Mouse (Mus musculus) limb, embryonic 15.5 days (tissue): ENCODE measurements around the gene Lrriq1. TPM values are rescaled to one million over a fixed set of nuclear protein-coding genes. Genes with fewer than 3 reads are reported as not detected.
A peak's percentile ranks its signal among the peaks of the same experiment; 100 is the strongest.

Experiments used
- ATAC-seq: fragments of 200-750 bp; cut with Nextera tagmentation; 2 replicates; pipeline ENCODE4 v1.8.0; 2017; ENCODE audit warnings: low read depth, moderate TSS enrichment; ENCODE audit not compliant: insufficient number of reproducible peaks, low FRiP score, low TSS enrichment
- H3K27ac ChIP-seq: fragments of 300-500 bp; sonication (generic); 2 replicates; pipeline ENCODE4 v1.5.1; 2015; ENCODE audit warnings: moderate library complexity, mild to moderate bottlenecking, inconsistent platforms
- H3K27me3 ChIP-seq: fragments of 300-500 bp; sonication (generic); 2 replicates; pipeline ENCODE4 v1.6.1; 2015; ENCODE audit warnings: inconsistent platforms
- H3K36me3 ChIP-seq: fragments of 300-500 bp; sonication (generic); 2 replicates; pipeline ENCODE4 v1.6.1; 2015; ENCODE audit warnings: inconsistent platforms
- H3K4me1 ChIP-seq: fragments of 300-500 bp; sonication (generic); 2 replicates; pipeline ENCODE4 v1.6.1; 2015; ENCODE audit warnings: inconsistent platforms
- H3K4me2 ChIP-seq: fragments of 300-500 bp; sonication (generic); 2 replicates; pipeline ENCODE4 v1.6.1; 2015; ENCODE audit warnings: mild to moderate bottlenecking, inconsistent platforms
- H3K4me3 ChIP-seq: fragments of 300-500 bp; sonication (generic); 2 replicates; pipeline ENCODE4 v1.5.1; 2015; ENCODE audit warnings: mild to moderate bottlenecking, inconsistent platforms
- H3K9ac ChIP-seq: fragments of 300-500 bp; sonication (generic); 2 replicates; pipeline ENCODE4 v1.6.1; 2015; ENCODE audit warnings: inconsistent platforms
- H3K9me3 ChIP-seq: fragments of 300-500 bp; sonication (generic); 2 replicates; pipeline ENCODE4 v1.6.1; 2016; ENCODE audit warnings: inconsistent platforms
- WGBS: fragments of 180-500 bp; shearing (Covaris S2); methylation state at CpG from one replicate; pipeline ENCODE4 v1.1.7; 2015; 5-methylcytosine and 5-hydroxymethylcytosine counted together
- polyA plus RNA-seq: library from polyadenylated mRNA; unstranded; fragments of >200 nt; fragmentation: Nextera tagmentation; extraction: Ambion mirVana; gene quantifications from 2 replicates; pipeline ENCODE4 v1.2.1, GENCODE M21; 2015

Lrriq1 gene
- polyA plus RNA-seq, 1 experiment from 2014 or later, result 0.18 TPM

DNA sequence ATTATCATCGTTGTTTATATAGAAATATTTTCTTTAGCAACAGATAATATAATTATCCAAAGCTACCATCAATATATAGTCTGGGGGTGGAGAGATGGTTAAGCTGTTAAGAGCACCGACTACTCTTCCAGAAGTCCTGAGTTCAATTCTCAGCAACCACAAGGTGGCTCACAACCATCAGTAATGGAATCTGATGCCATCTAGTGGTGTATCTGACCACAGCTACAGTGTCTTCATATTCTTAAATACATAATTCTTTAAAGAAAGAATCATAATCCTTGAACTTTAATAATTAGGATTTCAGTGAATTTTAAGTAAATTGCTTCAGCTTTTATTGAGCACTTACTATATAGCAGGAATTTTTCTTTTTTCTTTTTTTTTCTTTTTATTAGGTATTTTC is 128.0 kb downstream of the Lrriq1 start:
- Histone ChIP-seq H3K9ac (no peak overlapping the region), H3K27ac (no peak overlapping the region), H3K27me3 (no peaks in the 10 kb centered on the region), H3K9me3 (no peaks in the 10 kb centered on the region), H3K4me2 (no peak overlapping the region), H3K4me3 (no peak overlapping the region), H3K36me3 (no peaks in the 10 kb centered on the region), H3K4me1 (no peaks in the 10 kb centered on the region)
- ATAC-seq, result no peak
- WGBS, result 79% methylated on average over 2 of the region's 2 CpGs

DNA sequence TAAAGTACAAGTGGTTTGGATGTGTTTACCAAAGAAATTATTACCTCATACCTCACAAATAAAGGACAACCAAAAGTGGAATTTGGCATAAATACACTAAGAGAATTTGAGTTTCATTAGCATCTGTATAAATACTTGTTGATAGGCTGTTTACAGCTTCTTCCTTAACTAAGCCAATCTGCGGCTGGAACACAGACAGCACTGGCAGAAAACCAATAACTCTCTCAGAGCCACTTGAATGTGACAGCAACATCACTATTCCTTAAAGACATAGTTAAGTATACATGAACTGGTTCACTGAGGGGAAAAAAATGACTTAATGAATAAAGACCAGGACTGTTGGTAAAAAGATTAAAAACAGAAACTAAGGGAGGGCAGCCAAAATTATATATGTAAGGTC is 150.0 kb downstream of the Lrriq1 start:
- no peak overlapping the region for H3K9ac ChIP-seq
- no peak for ATAC-seq
- WGBS, result 20% methylated on average over 1 of the region's 1 CpGs

DNA sequence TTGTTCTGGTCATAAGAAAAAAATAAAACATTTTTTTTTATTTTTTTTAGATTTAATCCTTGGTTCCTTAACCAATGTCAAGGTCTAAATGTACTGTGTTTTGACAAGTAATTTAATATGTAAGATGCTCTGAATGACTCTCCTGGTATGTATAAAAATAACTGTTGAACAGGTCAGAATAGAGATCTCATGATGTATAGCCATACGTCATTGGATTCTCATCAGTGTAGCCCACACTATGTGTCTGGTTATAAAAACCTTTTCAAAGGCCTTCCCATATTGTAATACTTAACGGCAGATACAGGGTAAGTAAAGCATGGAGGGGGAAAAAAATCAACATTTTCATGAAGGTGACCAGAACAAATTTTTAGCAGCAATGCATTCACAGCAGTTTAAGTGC is 186.5 kb downstream of the Lrriq1 start:
- WGBS, result 66% methylated on average over 2 of the region's 2 CpGs
- H3K36me3 ChIP-seq, result no peaks in the 10 kb centered on the region

More for the DNA sequence above, 150.0 kb downstream of the Lrriq1 start:
- no peak overlapping the region for H3K4me2 ChIP-seq
- no peaks in the 10 kb centered on the region for H3K9me3 ChIP-seq
- H3K27ac ChIP-seq, result no peak overlapping the region
- no peaks in the 10 kb centered on the region for H3K27me3 ChIP-seq
- no peaks in the 10 kb centered on the region for H3K36me3 ChIP-seq
- no peaks in the 10 kb centered on the region for H3K4me1 ChIP-seq
- H3K4me3 ChIP-seq, result no peak overlapping the region

DNA sequence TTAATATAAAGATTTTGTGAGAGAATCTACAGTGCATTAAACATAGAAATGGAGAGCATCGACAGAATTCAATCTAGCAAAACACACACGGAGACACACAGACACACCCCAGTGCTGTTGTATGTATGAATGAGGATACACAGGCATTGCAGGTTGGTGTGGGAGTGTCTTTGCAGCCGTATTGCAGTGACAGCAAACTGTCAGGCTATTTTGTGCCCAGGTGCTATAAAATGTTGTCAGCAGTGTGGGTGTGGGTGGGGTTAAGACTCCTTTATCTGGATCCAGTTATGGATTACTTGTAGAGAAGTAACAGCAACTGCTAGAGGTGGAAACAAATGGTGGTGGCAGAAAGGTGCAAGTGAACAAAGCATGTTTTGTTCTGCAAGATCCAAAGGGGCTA is 189.5 kb downstream of the Lrriq1 start:
- Histone ChIP-seq H3K27me3 (no peaks in the 10 kb centered on the region), H3K4me2 (no peak overlapping the region), H3K36me3 (no peaks in the 10 kb centered on the region), H3K9me3 (no peaks in the 10 kb centered on the region), H3K9ac (no peak overlapping the region), H3K4me3 (no peak overlapping the region), H3K27ac (no peak overlapping the region), H3K4me1 (no peaks in the 10 kb centered on the region)
- 57% methylated on average over 3 of the region's 3 CpGs for WGBS
- no peak for ATAC-seq

More for the DNA sequence above, 186.5 kb downstream of the Lrriq1 start:
- Histone ChIP-seq H3K4me3 (no peak overlapping the region), H3K27ac (no peak overlapping the region), H3K9me3 (no peaks in the 10 kb centered on the region), H3K4me2 (no peak overlapping the region), H3K9ac (no peak overlapping the region), H3K4me1 (no peaks in the 10 kb centered on the region), H3K27me3 (no peaks in the 10 kb centered on the region)
- no peak for ATAC-seq

DNA sequence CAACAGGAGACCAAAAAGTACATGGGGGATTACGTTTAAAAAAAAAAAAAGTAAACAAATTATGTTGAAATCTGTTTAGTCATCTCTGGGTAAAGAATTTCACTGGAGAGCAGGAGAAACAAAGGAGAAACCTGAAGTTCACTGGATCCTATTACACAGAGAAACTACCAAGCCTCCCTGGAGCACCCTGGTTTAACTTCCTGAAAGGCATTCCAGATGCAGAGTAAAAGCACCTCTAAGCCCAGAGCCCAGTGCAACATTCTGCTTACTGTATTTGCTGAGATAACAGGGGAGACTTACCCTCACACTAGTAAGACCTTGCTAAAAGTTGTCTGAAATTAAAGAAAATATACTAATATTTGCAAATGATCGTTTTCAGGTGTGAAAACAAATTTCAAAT is 191.1 kb downstream of the Lrriq1 start:
- no peak overlapping the region for H3K4me2 ChIP-seq
- no peak overlapping the region for H3K4me3 ChIP-seq
- H3K9me3 ChIP-seq, result no peaks in the 10 kb centered on the region
- no peaks in the 10 kb centered on the region for H3K4me1 ChIP-seq
- 54% methylated on average over 2 of the region's 2 CpGs for WGBS
- H3K27ac ChIP-seq, result no peak overlapping the region
- ATAC-seq, result no peak
- no peaks in the 10 kb centered on the region for H3K27me3 ChIP-seq
- H3K9ac ChIP-seq, result no peak overlapping the region
- no peaks in the 10 kb centered on the region for H3K36me3 ChIP-seq

DNA sequence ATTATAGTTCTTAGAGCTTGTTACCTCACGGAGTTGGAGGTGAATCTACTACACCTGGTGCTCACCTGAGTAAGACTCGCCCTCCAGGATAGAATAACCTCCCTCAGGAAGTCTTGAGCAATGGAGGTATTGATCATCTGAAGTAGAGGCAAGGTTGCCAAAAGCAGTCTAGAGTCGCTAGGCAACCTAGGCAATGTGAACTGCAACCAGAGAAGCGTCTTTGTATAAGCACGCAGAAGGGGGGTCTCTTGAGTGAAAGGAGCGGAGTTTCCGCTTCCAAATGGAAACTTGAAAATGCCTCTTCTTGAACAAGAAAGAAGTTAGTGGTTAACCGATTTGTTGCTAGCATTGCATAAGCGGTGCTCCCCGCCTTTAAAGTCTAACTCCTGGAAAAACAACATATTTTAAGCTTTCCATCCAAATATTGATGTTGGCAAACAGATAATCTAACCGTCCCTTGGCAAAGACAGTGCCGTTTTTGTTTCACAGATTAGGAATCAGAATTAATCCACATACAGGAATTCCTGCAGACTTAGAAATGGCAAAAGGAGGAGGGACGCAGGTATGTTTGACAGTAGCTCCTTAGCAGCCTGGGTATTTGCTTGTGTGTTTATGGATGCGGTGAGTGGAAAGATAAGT is 201.0 kb downstream of the Lrriq1 start:
- Histone ChIP-seq H3K27me3 (peaks cover 51% of the 10 kb centered on the region), H3K9me3 (no peaks in the 10 kb centered on the region), H3K4me3 (no peak overlapping the region), H3K4me1 (peaks cover 2% of the 10 kb centered on the region), H3K9ac (no peak overlapping the region), H3K4me2 (no peak overlapping the region), H3K27ac (no peak overlapping the region), H3K36me3 (no peaks in the 10 kb centered on the region)
- ATAC-seq, result no peak
- WGBS, result 6% methylated on average over 14 of the region's 14 CpGs

DNA sequence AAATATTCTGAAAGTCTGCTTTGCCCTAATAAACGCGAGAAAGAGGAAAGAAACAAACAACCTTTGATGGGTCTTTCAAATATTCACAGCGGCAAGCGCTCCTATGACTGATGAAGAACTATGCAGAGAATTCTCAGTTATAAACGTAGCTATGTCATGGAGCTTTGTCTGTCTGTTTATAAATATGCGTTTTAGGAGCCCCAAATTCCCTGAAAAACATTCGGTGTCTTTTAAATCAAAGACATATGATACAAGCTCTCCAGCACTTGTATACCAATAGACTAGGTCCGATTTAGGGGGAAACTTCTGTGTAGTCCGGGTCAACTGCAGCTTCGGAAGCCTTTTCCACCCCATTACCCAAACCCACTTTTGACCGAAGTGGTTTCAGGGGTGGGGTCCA is 205.2 kb downstream of the Lrriq1 start:
- Histone ChIP-seq H3K27ac (no peak overlapping the region), H3K4me3 (no peak overlapping the region)

DNA sequence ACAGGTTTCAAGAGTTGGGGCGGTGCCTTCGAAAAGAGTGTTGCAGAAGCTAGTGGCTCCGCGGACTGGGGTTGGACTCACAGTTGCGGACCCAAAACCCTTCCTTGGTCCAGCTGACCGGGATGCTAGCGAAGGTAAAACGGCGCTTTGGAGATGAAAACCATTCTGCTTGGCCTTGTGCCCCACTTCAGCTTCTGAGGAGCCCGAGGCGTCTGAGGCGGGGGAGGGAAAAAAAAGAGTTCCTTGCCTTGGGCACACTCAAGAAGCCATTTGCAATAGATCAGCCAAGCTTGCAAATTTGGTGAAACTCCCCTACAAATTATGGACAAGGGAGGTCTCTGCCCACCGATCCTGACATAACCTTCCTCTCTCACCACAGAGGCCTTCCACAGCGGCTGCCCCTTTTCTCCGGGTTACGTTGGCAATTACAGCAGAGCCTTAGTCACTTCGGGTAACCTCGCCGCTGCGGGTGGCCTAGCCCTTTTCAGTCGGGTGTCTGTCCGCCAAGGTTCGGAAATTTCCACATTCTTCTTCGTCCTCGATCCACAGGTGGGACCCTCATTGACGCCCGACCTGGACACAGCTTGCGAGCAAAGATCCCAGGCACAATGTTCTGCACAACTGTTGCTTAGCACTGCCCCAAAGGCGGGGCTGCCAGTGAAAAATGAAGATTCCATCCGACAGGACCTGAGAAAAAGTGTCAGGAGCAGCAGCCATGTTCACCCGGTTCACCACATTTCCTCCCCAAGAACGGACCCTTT is 206.2 kb downstream of the Lrriq1 start, which contains the start of gene Alx1:
Gene Alx1, minus strand, starts transcription at position 486 of the 761 bp plus-strand sequence.
- Histone ChIP-seq H3K9me3 (no peaks in the 10 kb centered on the region), H3K27ac (no peak within 1 kb of the TSS), H3K4me3 (peak within 1 kb of the TSS; percentile 42), H3K27me3 (peaks cover 73% of the 10 kb centered on the region), H3K4me1 (peaks cover 21% of the 10 kb centered on the region), H3K36me3 (no peaks in the 10 kb centered on the region), H3K9ac (no peak within 1 kb of the TSS), H3K4me2 (no peak within 1 kb of the TSS)
- WGBS, result 2% methylated on average over 32 of the region's 32 CpGs
- ATAC-seq, result no peak

More for the DNA sequence above, 205.2 kb downstream of the Lrriq1 start:
- H3K9me3 ChIP-seq, result no peaks in the 10 kb centered on the region
- 7% methylated on average over 11 of the region's 11 CpGs for WGBS
- H3K27me3 ChIP-seq, result peaks cover 78% of the 10 kb centered on the region
- H3K9ac ChIP-seq, result no peak overlapping the region
- H3K4me1 ChIP-seq, result peaks cover 21% of the 10 kb centered on the region
- ATAC-seq, result no peak
- no peaks in the 10 kb centered on the region for H3K36me3 ChIP-seq
- H3K4me2 ChIP-seq, result no peak overlapping the region

DNA sequence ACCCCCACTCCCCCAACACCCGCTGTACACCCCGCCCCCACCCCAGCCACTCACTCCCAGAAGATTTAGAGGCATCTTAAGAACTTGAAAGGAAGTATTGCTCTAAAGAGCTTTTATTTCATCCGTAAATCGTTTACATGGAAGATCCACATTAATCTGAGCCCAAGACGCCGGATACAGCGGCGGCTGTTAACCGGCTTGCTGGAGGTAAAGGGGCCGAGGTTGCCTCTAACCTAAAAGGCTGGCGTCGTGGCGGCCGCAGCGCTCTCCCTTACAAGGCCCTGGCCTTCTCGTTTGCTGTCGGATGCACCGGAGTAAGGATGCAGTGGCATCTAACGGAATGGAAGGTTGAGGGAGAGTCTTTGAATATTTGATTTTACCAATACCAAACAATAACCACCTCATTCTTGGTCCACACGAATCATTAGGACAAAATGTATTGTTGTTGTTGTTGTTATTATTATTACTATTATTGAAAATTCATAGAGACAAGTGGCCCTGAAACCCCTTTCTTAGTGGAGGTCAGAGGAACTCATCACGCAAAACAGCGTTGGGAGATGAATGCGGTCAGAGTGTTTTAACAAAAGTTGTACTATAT is 206.9 kb downstream of the Lrriq1 start:
- no peak overlapping the region for H3K27ac ChIP-seq
- no peaks in the 10 kb centered on the region for H3K9me3 ChIP-seq
- no peak overlapping the region for H3K9ac ChIP-seq
- ATAC-seq, result no peak
- H3K4me1 ChIP-seq, result peaks cover 21% of the 10 kb centered on the region
- H3K4me3 ChIP-seq, result peak overlapping the region; percentile 42
- peaks cover 67% of the 10 kb centered on the region for H3K27me3 ChIP-seq
- H3K36me3 ChIP-seq, result no peaks in the 10 kb centered on the region
- peak overlapping the region; percentile 64; the same call in 1 of the 2 replicates for H3K4me2 ChIP-seq
- under 1% methylated on average over 23 of the region's 23 CpGs for WGBS

DNA sequence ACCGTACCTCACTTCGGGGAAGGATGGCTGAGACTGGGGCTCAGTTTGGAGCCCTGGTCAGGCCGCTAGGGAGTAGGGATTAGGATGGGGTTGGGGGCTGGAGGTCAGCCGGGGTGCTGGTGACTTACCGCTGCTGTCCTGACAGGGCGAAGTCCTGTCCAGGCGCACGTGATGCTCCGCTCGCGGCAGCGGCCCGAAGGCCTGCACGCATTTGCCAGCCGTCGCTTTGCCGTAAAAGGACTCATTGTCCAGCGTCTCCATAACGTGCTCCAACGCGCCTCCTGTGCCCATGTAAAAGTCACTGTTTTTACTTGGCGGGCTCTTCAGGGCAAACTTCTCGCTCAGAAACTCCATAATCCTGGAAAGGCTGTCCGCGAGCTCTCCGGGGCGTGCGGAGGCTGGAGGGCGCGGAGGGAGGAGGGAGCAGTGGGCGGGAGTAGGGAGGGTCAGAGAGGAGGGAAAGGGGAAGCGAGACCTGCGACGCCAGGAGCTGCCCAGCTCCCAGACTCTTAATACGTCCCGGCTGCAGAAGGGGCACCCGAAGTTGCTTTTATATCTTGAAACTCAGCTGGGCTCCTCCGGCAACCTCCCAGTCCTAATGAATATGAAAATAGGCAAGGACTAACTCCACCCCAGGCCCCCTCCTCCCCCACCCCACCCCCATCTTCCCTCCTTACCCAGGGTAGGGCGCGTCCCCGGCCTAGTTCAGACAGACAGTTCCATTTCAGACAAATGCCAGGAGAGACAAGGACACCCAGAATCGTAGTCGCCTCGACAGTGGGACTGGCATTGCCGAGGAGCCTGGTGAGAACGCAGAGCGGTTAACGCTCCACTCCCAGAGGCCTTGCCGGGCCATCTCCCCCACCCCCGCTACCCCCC is 207.6 kb downstream of the Lrriq1 start:
- Histone ChIP-seq H3K4me3 (peak overlapping the region; percentile 42), H3K4me1 (peaks cover 21% of the 10 kb centered on the region), H3K9me3 (no peaks in the 10 kb centered on the region), H3K9ac (no peak overlapping the region), H3K27me3 (peaks cover 65% of the 10 kb centered on the region), H3K36me3 (no peaks in the 10 kb centered on the region), H3K4me2 (peak overlapping the region; percentile 64), H3K27ac (no peak overlapping the region)
- under 1% methylated on average over 50 of the region's 50 CpGs for WGBS
- ATAC-seq, result peak; percentile 76

DNA sequence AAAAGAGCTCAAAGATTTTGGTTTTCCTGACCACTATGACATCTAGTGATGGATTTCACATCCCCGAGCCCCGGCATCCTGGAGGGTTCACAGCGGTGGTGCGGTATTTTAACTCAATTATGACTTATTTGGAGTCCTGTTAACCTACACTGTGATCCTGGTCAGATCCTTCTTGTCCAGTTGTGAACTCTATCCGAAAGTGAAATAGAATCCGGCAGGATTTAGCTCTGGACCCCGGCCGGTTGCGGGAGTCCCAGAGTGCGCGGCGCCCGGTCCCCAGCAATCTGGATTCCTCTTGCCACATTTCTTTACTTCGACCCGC is 208.2 kb downstream of the Lrriq1 start:
- peaks cover 21% of the 10 kb centered on the region for H3K4me1 ChIP-seq
- peak overlapping the region; percentile 64 for H3K4me2 ChIP-seq
- under 1% methylated on average over 15 of the region's 15 CpGs for WGBS
- H3K9me3 ChIP-seq, result no peaks in the 10 kb centered on the region
- H3K4me3 ChIP-seq, result peak overlapping the region; percentile 42
- H3K27ac ChIP-seq, result no peak overlapping the region
- H3K27me3 ChIP-seq, result peaks cover 60% of the 10 kb centered on the region
- ATAC-seq, result 0 out of 2 replicates have a peak, but pooled peaks have one; percentile 14
- no peak overlapping the region for H3K9ac ChIP-seq
- H3K36me3 ChIP-seq, result no peaks in the 10 kb centered on the region
